Mouse (Mus musculus) urinary bladder, postnatal 25 days (tissue): ENCODE data around the gene Cntn5.

Experiments
- DNase-seq: peaks from one replicate; pipeline ENCODE4 v3.0.0; 2022; ENCODE audit warnings: low spot score

Cntn5 gene

DNA sequence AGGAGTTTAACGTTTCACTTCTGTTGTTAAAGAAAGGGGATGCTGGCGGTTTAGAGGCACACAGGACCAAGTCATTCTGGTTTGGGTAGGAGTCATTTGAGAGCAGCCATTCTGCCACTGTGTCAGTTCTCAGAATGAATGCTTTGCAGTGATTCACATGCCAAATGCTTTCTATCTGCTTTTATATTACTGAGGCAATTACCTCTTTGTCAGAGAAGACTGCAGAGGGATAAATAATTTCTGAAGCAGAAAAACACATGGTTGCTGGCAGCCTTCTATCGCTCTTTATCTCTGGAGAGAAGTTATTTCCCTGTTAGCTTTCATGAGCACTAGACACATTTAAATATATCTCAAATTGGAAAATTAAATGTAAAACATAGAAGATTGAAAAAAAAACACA is 1207.9 kb downstream of the Cntn5 start:
- no peak for DNase-seq

DNA sequence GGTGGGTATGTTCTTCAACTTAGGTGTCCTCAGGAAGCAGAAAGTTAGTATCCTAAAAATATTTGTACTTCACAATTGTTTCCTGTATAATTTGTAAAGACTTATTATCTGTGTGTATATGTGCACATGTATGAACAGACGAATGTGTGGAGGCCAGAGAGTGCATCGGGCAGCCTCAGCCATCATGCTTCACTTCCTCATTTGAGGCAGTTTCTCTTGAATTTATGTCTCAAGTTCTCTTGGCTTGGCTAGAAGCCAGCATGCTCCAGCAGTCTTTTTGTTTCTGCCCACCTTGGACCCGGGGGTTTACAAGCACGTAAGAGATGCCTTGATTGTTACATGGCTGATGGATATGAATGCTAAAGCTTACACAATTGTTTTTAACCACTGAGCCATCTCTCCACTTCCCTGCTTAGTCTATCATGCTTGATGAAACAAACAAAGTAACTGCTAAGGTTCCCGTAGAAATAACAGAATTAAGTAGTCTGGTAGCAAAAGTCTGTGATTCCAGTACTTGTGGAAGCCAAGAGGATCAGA is 1222.2 kb downstream of the Cntn5 start:
- DNase-seq, result no peak

DNA sequence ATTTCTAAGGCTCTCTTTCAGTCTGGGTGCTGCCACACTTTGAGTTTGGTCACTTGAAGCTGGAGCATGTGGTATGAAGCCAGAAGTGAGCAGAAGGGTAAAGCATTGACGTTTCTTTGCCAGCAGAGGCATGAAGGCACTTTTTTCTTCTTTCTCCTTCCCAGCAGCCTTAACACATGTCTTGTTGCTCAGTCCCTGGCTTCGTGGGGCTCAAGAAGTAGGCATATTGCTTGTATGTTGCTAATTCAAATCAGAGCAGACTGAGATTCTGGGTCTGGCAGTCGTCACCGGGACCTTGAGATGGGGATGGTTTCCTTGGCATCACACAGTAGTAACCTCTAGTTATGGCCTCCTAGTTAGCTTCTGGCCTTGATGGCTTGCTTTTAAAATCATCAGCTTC is 1228.5 kb downstream of the Cntn5 start:
- DNase-seq, result no peak

DNA sequence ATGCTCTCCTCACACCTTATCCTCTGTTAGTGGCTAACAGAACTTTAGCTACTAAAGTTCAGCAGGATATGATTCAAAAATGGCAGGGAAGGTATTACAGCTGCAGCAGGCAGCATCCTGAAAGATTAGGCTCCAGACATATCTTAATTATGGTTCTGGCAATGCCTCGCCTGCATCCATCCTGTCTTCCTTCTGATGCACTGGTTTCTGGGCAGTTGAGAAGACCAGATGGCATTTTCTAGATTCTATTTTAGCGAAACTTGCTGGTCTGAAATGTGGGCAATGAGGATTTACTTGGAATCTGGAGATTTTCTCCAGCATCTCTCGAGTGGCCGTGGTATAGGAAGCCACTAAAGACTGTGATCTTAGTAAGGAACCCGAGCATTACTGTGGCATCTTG is 1230.0 kb downstream of the Cntn5 start:
- no peak for DNase-seq

DNA sequence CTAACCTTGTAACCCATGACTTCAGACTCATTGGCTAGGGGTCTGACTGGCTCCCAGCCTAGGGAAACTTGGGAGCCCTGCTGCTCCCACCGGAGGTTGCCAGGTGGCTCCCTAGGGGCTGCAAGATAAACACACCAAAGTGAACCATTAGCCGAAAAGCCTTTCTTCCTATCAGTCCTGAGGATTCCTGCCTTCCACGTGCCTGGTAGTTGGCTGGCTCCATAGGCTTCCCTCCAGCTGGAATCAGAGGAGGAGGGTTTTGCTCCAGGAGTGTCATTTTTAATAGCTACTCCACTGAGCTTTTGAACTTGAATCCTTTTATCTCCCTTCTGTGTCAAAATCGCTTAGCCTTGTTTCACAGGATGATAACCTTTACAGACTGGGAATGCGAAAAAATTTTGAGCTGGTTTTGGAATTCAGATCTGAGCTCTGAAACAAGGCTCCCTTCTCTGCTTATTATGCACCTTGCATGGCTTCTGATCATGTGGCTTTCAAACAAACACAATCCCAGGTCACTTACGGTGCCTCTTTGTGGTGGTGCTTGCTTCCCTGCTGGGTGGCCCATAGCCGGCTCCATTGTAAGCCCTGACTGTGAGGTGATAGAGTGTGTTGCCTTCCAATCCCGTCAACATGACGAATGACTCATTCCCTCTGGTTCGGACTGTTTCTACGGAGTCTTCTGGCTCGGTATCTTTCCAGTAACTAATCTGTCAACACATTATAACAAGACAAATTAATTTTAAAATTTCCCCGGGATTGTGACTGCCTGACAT is 1231.1 kb downstream of the Cntn5 start:
- no peak for DNase-seq

DNA sequence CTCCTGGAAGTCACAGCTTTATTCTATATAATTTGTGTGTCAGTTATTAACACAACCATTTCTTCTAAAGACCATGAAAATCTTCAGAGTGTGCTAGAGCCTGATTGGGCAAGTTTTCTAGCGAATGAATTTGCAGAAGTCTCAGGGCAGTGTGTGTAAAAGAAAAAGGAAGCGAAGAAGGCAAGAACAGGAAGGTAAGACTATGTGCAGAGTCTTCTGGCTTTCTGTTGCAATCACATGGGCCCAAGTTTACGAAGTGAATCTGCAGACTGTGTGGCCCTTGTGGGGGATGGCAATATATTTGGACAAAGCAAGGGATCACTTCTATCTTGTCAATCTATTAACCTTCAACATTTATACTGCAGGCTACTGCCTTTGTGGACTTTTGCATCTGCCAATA is 1251.1 kb downstream of the Cntn5 start:
- no peak for DNase-seq

DNA sequence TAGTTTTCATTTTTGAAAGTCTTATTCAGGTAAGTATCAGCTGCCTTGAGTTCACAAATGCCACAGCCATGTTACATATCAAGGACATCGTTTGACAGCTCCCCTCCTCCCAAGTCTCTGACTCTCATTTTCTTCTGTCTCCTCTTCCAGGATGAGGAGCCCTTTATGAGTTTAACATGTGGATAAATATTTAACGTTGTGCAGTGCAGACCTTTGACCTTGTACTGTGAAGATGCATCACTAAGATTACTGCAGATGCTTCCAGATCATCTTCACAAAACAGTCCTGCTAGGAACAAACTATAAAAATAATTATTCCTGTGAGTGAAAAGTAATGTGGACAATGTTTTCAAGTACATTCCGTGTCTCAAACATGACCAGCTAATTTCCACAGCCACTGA is 1257.2 kb downstream of the Cntn5 start:
- DNase-seq, result no peak

DNA sequence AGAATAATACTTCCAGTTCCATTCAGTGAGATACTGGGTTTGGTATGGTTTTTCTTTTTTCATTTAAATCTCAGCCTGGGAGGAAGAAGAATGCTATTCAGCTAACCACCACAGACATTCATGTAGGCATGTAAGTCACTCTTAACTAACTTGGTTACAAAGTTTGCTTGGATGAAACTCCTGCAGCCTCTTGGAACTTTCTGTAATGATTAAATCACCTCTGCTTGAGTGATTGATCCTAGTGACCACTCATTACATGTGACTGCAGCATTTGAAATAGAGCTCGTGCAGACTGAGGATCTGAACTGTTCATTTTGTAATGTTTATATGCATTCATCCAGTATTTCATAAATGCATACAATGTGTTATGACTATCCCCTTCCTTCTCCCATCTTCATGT is 1258.3 kb downstream of the Cntn5 start:
- DNase-seq, result no peak
